Mouse (Mus musculus): ENCODE data around the gene Aox2. TPM values are rescaled to one million over a fixed set of nuclear protein-coding genes. Genes with fewer than 3 reads are reported as not detected.

The Aox2 gene
- total and polyA plus RNA-seq, 3 experiments = 0.79 to 1.4 (median 1.4) TPM

DNA sequence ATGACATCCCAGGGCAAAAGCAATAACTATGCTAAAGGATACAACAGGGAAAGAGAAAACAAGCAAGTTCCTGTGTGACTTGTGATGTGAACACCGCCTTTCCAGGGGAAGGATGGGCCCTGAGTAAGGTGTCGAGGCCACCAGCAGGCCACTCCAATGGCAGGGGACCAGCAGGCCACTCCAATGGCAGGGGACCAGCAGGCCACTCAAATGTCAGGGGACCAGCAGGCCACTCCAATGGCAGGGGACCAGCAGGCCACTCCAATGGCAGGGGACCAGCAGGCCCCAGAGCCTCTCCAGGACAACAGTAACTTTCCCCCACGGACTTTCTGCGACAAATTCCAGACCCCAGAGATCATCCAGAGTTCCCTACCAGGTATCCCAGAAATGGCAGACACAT is 2.3 kb downstream of the Aox2 start:
- TF ChIP-seq TAL1 (conservative IDR thresholded peaks at IDR 0.05; ENCODE audit: low read depth, low read length) (no peak), GATA1 (IDR thresholded peaks at IDR 0.05; ENCODE audit: borderline replicate concordance, low read length) (no peak), POLR2AphosphoS5 (IDR thresholded peaks at IDR 0.05; ENCODE audit: insufficient replicate concordance, low read depth, low read length) (no peak), CTCF (IDR thresholded peaks at IDR 0.05; ENCODE audit: low read depth, low read length) (no peak), GATA2 (IDR thresholded peaks at IDR 0.05; ENCODE audit: borderline replicate concordance, low read depth, low read length) (no peak)
- H3K36me3 ChIP-seq (replicated peaks) = no peaks in the 10 kb centered on the region
- DNase-seq (ENCODE audit: low spot score) = no peak
- H3K4me3 ChIP-seq (ENCODE audit: low read depth, low read length) = no peak overlapping the region
- H3K4me1 ChIP-seq (ENCODE audit: insufficient read depth, low read depth, low read length) = peaks cover 3% of the 10 kb centered on the region
- ATAC-seq (ENCODE audit: extremely low read depth, insufficient number of reproducible peaks, low FRiP score, poor library complexity, severe bottlenecking) = no peak
- H3K27me3 ChIP-seq (ENCODE audit: insufficient read depth, low read length) = peaks cover 26% of the 10 kb centered on the region
- no peaks in the 10 kb centered on the region for H3K9me3 ChIP-seq (replicated peaks)

DNA sequence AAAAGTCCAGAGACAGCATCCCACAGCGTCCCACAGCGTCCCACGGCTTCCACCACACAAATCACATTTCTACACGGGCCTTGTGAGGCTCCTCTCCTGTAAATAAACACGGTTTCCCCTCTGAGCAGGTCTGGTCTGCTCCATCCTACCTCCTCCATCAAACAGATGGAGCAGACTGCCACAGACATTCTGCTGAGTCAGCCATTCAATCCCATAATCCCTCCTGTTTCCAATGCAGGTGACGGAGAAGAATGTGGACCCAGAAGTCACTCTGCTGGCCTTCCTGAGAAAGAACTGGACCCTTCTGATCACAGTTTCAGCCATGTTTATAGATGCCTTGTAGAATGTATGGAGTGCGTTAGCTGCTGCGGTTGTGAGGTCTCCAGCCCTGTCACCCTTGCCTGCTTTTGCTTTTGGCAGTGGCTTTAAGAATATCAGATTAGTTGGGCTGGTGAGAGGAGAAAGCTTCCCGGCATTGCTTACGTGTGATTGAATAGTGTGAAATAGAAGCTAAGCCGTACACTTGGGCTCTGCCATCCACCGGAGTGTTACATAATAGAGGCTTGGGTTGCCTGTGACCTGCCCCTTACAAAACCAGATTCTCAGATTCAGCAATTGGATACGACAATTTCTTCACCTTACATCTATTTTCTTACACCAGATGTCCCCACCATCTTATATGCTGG is 3.0 kb downstream of the Aox2 start:
- ATAC-seq (ENCODE audit: extremely low read depth, insufficient number of reproducible peaks, low FRiP score, poor library complexity, severe bottlenecking) (no peak), DNase-seq (ENCODE audit: low spot score) (no peak)
- no peak for TF ChIP-seq TAL1 (conservative IDR thresholded peaks at IDR 0.05; ENCODE audit: low read depth, low read length)
- H3K36me3 ChIP-seq (replicated peaks) = no peaks in the 10 kb centered on the region
- peaks cover 30% of the 10 kb centered on the region for H3K27me3 ChIP-seq (ENCODE audit: insufficient read depth, low read length)
- H3K4me1 ChIP-seq (ENCODE audit: insufficient read depth, low read depth, low read length) = peaks cover 3% of the 10 kb centered on the region
- no peaks in the 10 kb centered on the region for H3K9me3 ChIP-seq (replicated peaks)
- no peak overlapping the region for H3K4me3 ChIP-seq (ENCODE audit: low read depth, low read length)

DNA sequence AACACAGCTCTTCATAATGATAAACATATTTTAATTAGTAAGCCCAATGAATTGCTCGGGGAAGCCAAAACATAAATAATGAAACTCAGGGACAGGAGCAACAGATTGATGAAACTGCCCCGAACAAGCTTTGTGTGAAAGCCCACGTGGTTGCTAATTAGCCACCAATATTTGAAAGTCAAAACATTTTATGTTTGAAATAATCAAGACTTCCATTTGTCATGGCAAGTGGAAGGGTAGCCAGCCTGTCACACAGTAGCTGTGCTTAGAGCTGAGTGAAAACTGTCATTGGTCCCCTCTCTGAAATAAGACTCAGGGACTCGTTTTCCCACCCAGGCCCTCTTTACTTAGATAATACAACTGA is 3.5 kb downstream of the Aox2 start:
- H3K4me1 ChIP-seq (ENCODE audit: insufficient read depth, low read depth, low read length) = peaks cover 3% of the 10 kb centered on the region; the same call in 1 of the 2 replicates
- no peak for TF ChIP-seq CTCF (IDR thresholded peaks at IDR 0.05; ENCODE audit: low read depth, low read length)
- no peak for TF ChIP-seq GATA1 (IDR thresholded peaks at IDR 0.05; ENCODE audit: borderline replicate concordance, low read length)
- TF ChIP-seq GATA2 (IDR thresholded peaks at IDR 0.05; ENCODE audit: borderline replicate concordance, low read depth, low read length) = no peak
- no peak for TF ChIP-seq TAL1 (conservative IDR thresholded peaks at IDR 0.05; ENCODE audit: low read depth, low read length)
- TF ChIP-seq POLR2AphosphoS5 (IDR thresholded peaks at IDR 0.05; ENCODE audit: insufficient replicate concordance, low read depth, low read length) = no peak
- H3K27me3 ChIP-seq (ENCODE audit: insufficient read depth, low read length) = peaks cover 30% of the 10 kb centered on the region
- no peak for ATAC-seq (ENCODE audit: extremely low read depth, insufficient number of reproducible peaks, low FRiP score, poor library complexity, severe bottlenecking)
- no peaks in the 10 kb centered on the region for H3K36me3 ChIP-seq (replicated peaks)
- DNase-seq (ENCODE audit: low spot score) = no peak
- no peaks in the 10 kb centered on the region for H3K9me3 ChIP-seq (replicated peaks)
- H3K4me3 ChIP-seq (ENCODE audit: low read depth, low read length) = no peak overlapping the region

DNA sequence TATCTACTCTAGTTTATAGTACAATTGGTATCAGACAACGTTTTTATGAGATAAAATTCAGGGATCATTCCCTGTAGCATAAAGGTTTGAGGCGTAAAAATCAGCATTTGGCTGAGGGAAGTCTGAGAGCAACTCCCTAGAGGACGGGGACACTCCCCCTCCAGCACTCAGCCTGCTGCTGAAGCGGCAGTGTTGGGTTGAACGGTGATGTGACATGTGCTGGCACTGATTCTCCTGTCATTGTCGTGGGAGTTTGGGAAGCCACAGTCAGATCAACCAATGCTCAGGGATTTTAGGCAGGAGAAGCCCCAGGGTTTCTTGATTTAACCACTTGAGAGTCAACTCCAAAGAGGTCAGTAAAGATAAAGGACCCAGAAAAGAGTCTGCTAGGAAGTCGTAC is 6.4 kb downstream of the Aox2 start:
- no peak for ATAC-seq (ENCODE audit: extremely low read depth, insufficient number of reproducible peaks, low FRiP score, poor library complexity, severe bottlenecking)
- TF ChIP-seq CTCF (IDR thresholded peaks at IDR 0.05; ENCODE audit: low read depth, low read length) (no peak), POLR2AphosphoS5 (IDR thresholded peaks at IDR 0.05; ENCODE audit: insufficient replicate concordance, low read depth, low read length) (no peak), GATA1 (IDR thresholded peaks at IDR 0.05; ENCODE audit: borderline replicate concordance, low read length) (no peak), GATA2 (IDR thresholded peaks at IDR 0.05; ENCODE audit: borderline replicate concordance, low read depth, low read length) (no peak), TAL1 (conservative IDR thresholded peaks at IDR 0.05; ENCODE audit: low read depth, low read length) (no peak)
- Histone ChIP-seq H3K4me3 (ENCODE audit: low read depth, low read length) (no peak overlapping the region), H3K4me1 (ENCODE audit: insufficient read depth, low read depth, low read length) (peaks cover 3% of the 10 kb centered on the region; the same call in 1 of the 2 replicates), H3K27me3 (ENCODE audit: insufficient read depth, low read length) (peaks cover 27% of the 10 kb centered on the region), H3K9me3 (replicated peaks) (no peaks in the 10 kb centered on the region), H3K36me3 (replicated peaks) (no peaks in the 10 kb centered on the region)
- no peak for DNase-seq (ENCODE audit: low spot score)

DNA sequence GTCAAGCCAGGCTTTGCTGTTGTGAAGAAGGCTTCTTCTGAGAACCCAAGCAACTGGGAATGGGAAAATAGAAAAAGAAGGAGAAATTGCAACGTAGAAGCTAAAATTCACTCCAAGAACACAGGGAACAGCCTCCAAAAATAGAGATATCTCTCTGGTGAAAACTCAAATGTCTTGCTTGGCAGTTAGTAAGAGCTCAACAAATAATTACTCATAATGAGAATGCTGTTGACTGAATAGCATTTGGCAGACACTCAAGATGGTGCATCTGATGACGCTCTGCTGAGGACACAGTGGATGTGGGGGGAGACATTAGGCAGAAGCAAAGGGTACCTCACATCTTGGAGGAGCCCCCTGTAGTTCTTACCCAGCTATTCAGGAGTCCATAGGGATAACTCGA is 10.0 kb downstream of the Aox2 start:
- H3K36me3 ChIP-seq (replicated peaks) = no peaks in the 10 kb centered on the region
- peaks cover 54% of the 10 kb centered on the region for H3K27me3 ChIP-seq (ENCODE audit: insufficient read depth, low read length)
- H3K4me1 ChIP-seq (ENCODE audit: insufficient read depth, low read depth, low read length) = no peaks in the 10 kb centered on the region; the same call in 1 of the 2 replicates
- DNase-seq (ENCODE audit: low spot score) (no peak), ATAC-seq (ENCODE audit: extremely low read depth, insufficient number of reproducible peaks, low FRiP score, poor library complexity, severe bottlenecking) (no peak)
- no peaks in the 10 kb centered on the region for H3K9me3 ChIP-seq (replicated peaks)
- no peak overlapping the region for H3K4me3 ChIP-seq (ENCODE audit: low read depth, low read length)
- TF ChIP-seq CTCF (IDR thresholded peaks at IDR 0.05; ENCODE audit: low read depth, low read length) = 0 out of 2 replicates have a peak, but pooled peaks have one; percentile 6
- TF ChIP-seq TAL1 (conservative IDR thresholded peaks at IDR 0.05; ENCODE audit: low read depth, low read length) = no peak
- no peak for TF ChIP-seq POLR2AphosphoS5 (IDR thresholded peaks at IDR 0.05; ENCODE audit: insufficient replicate concordance, low read depth, low read length)
- no peak for TF ChIP-seq GATA1 (IDR thresholded peaks at IDR 0.05; ENCODE audit: borderline replicate concordance, low read length)
- no peak for TF ChIP-seq GATA2 (IDR thresholded peaks at IDR 0.05; ENCODE audit: borderline replicate concordance, low read depth, low read length)

DNA sequence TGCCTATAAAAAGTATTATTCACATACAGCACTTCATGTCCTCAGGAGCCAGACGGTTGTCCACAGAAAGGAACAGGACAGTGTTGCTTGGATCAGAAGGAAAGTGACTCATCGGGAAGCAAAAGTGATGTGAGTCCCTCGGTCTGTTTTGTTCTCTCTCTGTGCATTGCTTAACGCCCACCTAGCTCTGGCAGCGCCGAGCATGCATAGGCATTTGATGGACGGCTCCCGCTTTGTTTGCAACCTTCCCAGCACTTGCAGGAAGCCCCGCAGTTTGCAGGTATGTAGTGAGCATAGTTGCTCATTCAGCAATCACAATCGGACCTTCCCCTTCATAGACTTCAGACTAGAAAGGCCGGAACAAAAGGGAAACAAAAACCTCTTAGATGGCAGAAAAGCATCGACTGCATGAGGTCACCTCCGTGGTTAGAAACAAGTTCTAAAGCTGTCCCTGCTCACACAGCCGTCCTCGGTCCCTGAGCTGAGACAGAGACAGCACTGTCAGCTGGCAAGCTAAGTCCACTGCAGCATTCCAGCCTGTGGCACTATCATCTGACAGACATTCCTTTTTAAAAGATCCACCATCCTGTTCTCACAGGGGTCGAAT is 11.8 kb downstream of the Aox2 start:
- Histone ChIP-seq H3K4me3 (ENCODE audit: low read depth, low read length) (no peak overlapping the region), H3K27me3 (ENCODE audit: insufficient read depth, low read length) (peaks cover 63% of the 10 kb centered on the region), H3K9me3 (replicated peaks) (no peaks in the 10 kb centered on the region), H3K4me1 (ENCODE audit: insufficient read depth, low read depth, low read length) (peaks cover 3% of the 10 kb centered on the region; the same call in 1 of the 2 replicates), H3K36me3 (replicated peaks) (no peaks in the 10 kb centered on the region)
- no peak for ATAC-seq (ENCODE audit: extremely low read depth, insufficient number of reproducible peaks, low FRiP score, poor library complexity, severe bottlenecking)
- TF ChIP-seq GATA2 (IDR thresholded peaks at IDR 0.05; ENCODE audit: borderline replicate concordance, low read depth, low read length) (no peak), CTCF (IDR thresholded peaks at IDR 0.05; ENCODE audit: low read depth, low read length) (no peak)
- no peak for DNase-seq (ENCODE audit: low spot score)

Data from G1E (cell line).